Mouse (Mus musculus) activated CD4-positive, CD25-positive, alpha-beta regulatory T cell, adult 9 weeks (primary cell): ENCODE measurements around the gene Kcnj8. TPM values are rescaled to one million over a fixed set of nuclear protein-coding genes. Genes with fewer than 3 reads are reported as not detected.

Source experiments
- polyA plus RNA-seq: library from polyadenylated mRNA; unstranded; fragments of 100-300 nt; shearing (Covaris generic); gene quantifications from one replicate; pipeline ENCODE4 v1.2.1, GENCODE M21; 2017

Gene Kcnj8
- polyA plus RNA-seq: not detected

DNA sequence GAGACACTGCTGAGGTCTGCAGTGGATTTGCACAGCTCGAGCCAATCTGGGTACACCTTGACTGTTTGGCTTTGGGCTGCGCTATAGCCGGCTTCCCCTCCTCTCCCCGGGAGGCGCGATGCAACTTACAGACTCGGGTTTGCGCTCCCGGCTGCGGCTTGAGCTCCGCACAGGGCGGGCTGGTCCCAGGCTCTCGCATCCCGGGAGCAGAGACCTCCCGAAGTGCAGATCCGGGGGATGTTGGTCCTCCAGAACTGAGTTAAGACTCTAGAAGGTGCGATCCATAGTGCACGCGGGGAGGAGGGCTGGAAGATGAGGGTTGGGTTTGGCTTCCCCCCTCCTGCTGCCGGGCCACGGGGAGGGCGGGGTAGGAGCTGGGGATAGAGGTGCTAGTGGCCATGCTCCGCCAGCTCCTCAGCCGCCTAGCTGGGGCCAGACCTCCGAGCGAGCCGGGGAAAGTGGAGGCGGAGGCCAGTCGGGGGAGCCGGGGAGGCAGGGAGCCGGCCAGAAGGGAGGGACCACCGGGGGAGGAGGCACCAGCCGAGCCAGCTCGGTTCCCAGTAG, at the start of gene Kcnj8:
Kcnj8 (minus strand) TSS at position 560 of the 564 bp plus-strand sequence.

Other genes with a start within 250 kb of the Kcnj8 start
- not detected for gene Slco1a5, start 248.6 kb downstream of the Kcnj8 start, polyA plus RNA-seq
- 23.4 TPM for gene Pyroxd1, start 226.0 kb downstream of the Kcnj8 start, polyA plus RNA-seq
- 46.9 TPM for gene Recql, start 184.5 kb downstream of the Kcnj8 start, polyA plus RNA-seq
- 31.9 TPM for gene Golt1b, start 184.4 kb downstream of the Kcnj8 start, polyA plus RNA-seq
- not detected for gene Spx, start 158.2 kb downstream of the Kcnj8 start, polyA plus RNA-seq
- gene Gys2, start 98.5 kb downstream of the Kcnj8 start, polyA plus RNA-seq: not detected
- gene Ldhb, start 63.7 kb downstream of the Kcnj8 start, polyA plus RNA-seq: 154 TPM
- gene Abcc9, start 130.7 kb upstream of the Kcnj8 start, polyA plus RNA-seq: 0.05 TPM
- gene Cmas, start 185.1 kb upstream of the Kcnj8 start, polyA plus RNA-seq: 9.0 TPM
- not detected for gene Sult6b2, start 232.9 kb upstream of the Kcnj8 start, polyA plus RNA-seq